Mouse (Mus musculus): ENCODE measurements around the gene Csf2rb2. TPM values are rescaled to one million over a fixed set of nuclear protein-coding genes. Genes with fewer than 3 reads are reported as not detected.

Csf2rb2 gene
- 2.2 TPM for total RNA-seq (2023)

GRCm38 (mm10) chr15:78305341-78305933, at the start of gene Csf2rb2:
Gene Csf2rb2 (minus strand): TSS chr15:78305721.

GRCm38 (mm10) chr15:78325671-78326339, 20.3 kb upstream of the Csf2rb2 start, which contains the start of gene Csf2rb:
Gene Csf2rb (plus strand): TSS chr15:78325752.

GRCm38 (mm10) chr15:78244695-78245492, 60.6 kb downstream of the Csf2rb2 start, which contains the start of gene Ncf4:
Gene Ncf4 (plus strand): TSS chr15:78244801.

Other genes starting within 250 kb of the Csf2rb2 start
- gene Cacng2, start 185.7 kb downstream of the Csf2rb2 start, total RNA-seq (2023), result not detected
- 18.6 TPM for gene Ift27, start 131.6 kb downstream of the Csf2rb2 start, total RNA-seq (2023)
- gene Pvalb, start 99.3 kb downstream of the Csf2rb2 start, total RNA-seq (2023), result not detected
- 48.1 TPM for gene Ncf4, start 60.9 kb downstream of the Csf2rb2 start, total RNA-seq (2023)
- gene Csf2rb, start 20.0 kb upstream of the Csf2rb2 start, total RNA-seq (2023), result 7.1 TPM
- not detected for gene Tex33, start 90.2 kb upstream of the Csf2rb2 start, total RNA-seq (2023)
- gene Tst, start 100.2 kb upstream of the Csf2rb2 start, total RNA-seq (2023), result 0.67 TPM
- gene Mpst, start 100.7 kb upstream of the Csf2rb2 start, total RNA-seq (2023), result 19.9 TPM
- 3.8 TPM for gene Kctd17, start 122.8 kb upstream of the Csf2rb2 start, total RNA-seq (2023)
- gene Tmprss6, start 162.9 kb upstream of the Csf2rb2 start, total RNA-seq (2023), result not detected
- gene Il2rb, start 189.6 kb upstream of the Csf2rb2 start, total RNA-seq (2023), result 35.8 TPM
- 0.64 TPM for gene C1qtnf6, start 225.7 kb upstream of the Csf2rb2 start, total RNA-seq (2023)
- gene Sstr3, start 239.0 kb upstream of the Csf2rb2 start, total RNA-seq (2023), result not detected

Data from CD4-positive naive resting alpha-beta T cell, adult 76 days (primary cell).